Mouse (Mus musculus): ENCODE data around the gene Wdr74.
A peak's percentile ranks its signal among the peaks of the same experiment; 100 is the strongest.

Gene Wdr74

GRCm38 (mm10) chr19:8735389-8736159 lies at the start of gene Wdr74:
Gene Wdr74 (plus strand): TSS chr19:8735827.
- ATAC-seq (ENCODE audit: low TSS enrichment): peak; percentile 90

GRCm38 (mm10) chr19:8691871-8692539 lies 43.6 kb upstream of the Wdr74 start:
- ATAC-seq (ENCODE audit: low TSS enrichment): peak; percentile 64

DNA sequence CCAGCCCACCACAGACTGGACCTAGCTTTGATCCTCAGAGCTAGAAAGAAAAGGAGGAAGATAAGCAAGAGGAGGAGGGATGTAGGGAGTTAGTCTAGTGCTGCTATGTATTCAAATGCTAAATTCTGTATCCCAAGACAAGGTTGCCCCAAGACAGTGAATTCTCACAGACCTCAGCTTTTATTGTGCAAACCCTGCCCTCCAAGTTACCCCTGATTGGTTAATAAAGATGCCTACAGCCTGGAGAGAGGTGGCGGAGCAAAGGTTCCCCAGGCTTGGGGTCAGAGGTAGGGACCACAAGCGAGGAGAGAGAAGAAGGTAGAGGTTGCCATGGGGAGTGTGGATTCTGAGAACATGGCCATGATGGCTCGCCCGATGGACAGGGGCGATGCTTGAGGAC lies 42.9 kb upstream of the Wdr74 start:
- ATAC-seq (ENCODE audit: low TSS enrichment): no peak

DNA sequence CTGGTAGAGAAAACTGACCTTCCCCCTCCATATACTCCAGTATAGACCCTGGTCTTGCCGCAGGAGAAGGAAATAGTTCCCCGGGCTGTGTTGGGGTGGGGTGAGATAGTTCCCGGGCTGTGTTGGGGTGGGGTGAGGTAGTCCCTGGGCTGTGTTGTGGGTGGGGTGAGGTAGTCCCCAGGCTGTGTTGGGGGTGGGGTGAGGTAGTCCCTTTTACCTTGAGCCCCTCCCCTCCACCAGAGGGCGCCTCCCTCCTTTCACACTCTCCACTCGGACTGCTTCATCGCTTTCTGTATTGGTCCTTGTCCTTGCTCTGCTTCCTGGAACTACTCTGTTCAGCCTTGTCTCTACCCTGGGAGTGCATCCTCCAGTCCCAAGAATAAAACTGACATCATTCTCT lies 40.3 kb upstream of the Wdr74 start:
- no peak for ATAC-seq (ENCODE audit: low TSS enrichment)

DNA sequence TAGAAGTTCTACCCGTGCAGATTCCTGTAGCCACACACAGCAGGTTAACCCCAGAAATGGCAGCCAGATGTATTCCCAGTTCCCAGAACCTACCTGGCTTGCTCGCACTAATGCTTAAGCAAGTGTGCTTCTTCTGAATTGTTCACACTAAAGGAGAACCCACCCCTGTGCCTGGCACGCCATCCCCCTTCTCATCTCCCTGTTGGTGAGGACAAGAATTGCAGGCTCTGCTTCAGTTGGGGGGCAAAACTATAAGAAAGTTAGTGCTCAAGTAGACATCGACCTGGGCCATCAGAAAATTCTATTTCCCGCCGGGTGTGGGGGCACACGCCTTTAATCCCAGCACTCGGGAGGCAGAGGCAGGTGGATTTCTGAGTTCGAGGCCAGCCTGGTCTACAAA lies 36.0 kb upstream of the Wdr74 start:
- no peak for ATAC-seq (ENCODE audit: low TSS enrichment)

GRCm38 (mm10) chr19:8702458-8702857 lies 33.2 kb upstream of the Wdr74 start:
- ATAC-seq (ENCODE audit: low TSS enrichment): no peak

GRCm38 (mm10) chr19:8703571-8703970 lies 32.1 kb upstream of the Wdr74 start:
- ATAC-seq (ENCODE audit: low TSS enrichment): no peak

DNA sequence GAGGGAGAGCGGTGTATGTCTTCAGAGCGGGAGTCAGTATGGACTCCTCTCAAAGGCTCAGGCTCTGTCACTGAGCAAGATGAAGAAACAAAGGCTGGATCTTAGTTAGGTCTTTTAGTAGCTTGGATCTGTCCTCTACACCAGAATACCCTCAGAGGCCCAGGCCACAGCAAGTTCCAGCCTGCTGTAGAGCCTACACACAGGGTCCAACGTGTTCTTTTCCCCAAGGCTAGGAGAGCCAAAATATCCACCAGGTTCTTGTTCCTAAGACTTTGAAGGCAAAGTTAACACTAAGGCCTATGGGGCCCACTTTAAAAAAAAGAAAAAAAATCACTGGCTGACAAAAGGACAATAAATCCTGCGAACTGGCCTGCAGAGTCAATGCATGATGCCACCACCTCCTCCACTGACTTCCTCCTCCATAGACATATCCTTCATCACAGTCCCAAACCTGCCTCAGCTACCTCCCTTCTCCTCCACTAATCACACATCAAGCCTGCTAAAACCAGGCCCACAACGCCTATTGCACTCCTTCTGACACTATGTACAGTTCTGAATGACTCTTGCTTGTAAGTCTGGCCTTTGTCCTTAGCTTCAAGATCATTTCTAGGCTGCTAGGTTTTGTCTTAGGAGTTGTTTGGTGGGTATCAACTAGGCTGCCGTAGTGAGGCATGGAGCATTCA lies 30.5 kb upstream of the Wdr74 start:
- no peak for ATAC-seq (ENCODE audit: low TSS enrichment)

DNA sequence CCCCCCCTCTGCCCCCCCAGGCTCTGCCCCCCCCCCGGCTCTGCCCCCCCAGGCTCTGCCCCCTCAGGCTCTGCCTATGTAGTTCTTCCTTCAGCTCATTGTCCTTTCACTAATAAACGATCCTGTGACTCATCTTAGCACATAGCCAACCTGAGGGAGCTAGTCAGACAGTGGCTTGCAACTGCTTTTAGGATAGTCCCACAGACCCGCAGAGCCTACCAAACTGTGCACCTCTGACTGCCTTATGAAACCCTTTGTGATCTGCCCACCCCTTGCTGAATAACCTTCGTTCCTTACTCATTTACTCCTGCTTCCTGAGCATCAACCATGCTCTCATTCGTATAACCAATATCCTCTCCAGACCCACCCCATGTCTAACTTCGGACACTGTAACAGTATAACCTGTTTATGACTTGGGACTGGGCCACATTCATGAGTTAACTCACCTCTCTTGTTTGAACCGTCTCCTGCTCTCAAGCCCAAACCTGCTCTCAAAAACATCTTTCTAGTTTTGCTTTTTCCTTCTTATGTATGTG lies 29.4 kb upstream of the Wdr74 start:
- ATAC-seq (ENCODE audit: low TSS enrichment): no peak

DNA sequence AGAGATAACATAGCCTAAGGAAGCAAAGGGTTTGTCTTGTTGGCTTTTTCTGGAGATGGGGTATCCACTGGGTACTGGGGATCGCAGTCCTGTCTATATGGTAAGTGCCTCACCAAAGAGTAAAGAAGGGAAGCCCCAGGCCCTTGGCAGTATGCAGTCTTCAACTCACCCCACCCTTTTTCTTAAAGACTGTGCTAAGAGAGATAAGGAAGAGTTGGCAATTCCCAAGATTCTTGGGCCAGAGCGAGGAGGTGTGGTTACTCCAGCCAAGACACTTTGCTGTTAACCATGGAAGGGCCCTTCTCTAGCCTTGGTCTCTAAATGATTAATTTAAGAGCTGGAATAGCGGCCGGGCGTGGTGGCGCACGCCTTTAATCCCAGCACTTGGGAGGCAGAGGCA lies 28.7 kb upstream of the Wdr74 start:
- ATAC-seq (ENCODE audit: low TSS enrichment): no peak

GRCm38 (mm10) chr19:8708954-8709353 lies 26.7 kb upstream of the Wdr74 start:
- no peak for ATAC-seq (ENCODE audit: low TSS enrichment)

DNA sequence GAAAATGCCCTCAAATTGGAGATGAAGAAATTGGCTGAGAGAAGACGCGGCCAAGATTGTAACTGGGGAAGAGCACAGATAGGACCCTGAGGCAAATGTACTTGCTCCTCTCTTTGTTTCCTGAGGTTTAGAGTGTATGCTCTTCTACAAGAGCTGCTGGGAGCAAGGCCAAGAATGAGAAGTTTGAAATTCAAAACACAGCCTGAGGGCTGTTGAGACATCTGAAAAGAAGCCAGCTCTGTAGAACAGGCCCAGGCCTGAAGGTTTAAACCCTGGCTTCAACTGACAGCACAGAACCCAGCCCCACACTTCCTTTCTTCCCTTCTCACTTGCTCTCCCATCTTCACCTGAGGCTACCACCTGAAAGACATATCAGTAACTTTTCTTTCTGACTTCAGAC lies 25.6 kb upstream of the Wdr74 start:
- ATAC-seq (ENCODE audit: low TSS enrichment): no peak

GRCm38 (mm10) chr19:8711506-8711905 lies 24.1 kb upstream of the Wdr74 start:
- no peak for ATAC-seq (ENCODE audit: low TSS enrichment)

GRCm38 (mm10) chr19:8711949-8712869 lies 23.4 kb upstream of the Wdr74 start:
- ATAC-seq (ENCODE audit: low TSS enrichment): no peak

- peak; percentile 24; the same call in 1 of the 2 replicates for ATAC-seq (ENCODE audit: low TSS enrichment)
These were observed 22.7 kb upstream of the Wdr74 start for GRCm38 (mm10) chr19:8712870-8713305.

GRCm38 (mm10) chr19:8713306-8713996 lies 22.2 kb upstream of the Wdr74 start:
- peak; percentile 78 for ATAC-seq (ENCODE audit: low TSS enrichment)

- ATAC-seq (ENCODE audit: low TSS enrichment): no peak
These were observed 21.5 kb upstream of the Wdr74 start for GRCm38 (mm10) chr19:8713997-8714652.

DNA sequence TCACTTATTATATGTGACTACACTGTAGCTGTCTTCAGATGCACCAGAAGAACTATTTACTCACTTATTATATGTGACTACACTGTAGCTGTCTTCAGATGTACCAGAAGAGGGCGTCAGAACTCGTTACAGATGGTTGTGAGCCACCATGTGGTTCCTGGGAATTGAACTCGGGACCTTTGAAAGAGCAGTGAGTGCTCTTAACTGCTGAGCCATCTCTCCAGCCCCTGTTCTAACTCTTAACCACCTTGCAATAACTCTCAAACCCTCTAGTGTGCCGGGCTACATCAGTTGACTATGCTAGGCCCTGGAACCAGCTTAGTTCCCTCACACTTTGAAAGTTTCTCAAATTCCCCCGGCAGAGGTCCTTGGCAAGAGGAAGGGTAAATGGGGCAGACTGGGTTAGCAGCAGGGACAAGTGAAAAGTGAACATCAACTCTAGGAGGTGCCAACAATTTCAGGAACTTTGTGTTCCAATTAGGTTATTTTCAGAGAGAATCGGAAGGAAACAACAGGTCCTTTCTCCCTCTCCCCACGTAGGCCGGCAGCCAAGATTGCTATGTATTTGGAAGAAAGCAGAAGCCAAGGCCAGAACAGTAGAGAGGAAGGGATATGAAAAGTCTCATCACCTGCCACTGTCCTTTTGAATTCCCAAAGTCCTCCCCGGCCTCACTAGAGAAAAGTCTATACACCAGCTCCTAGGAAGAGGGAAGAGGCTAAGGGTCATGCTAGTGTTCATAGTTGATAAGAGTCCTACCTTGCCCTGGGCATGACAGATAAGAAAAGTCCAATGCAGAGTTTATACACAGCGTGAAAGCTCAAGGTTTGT lies 20.8 kb upstream of the Wdr74 start:
- ATAC-seq (ENCODE audit: low TSS enrichment): no peak
